Mouse (Mus musculus): ENCODE measurements around the gene Fam89b.
"Not testable (repeated sequence)": the region's sequence is repeated elsewhere in the genome, so short reads cannot be mapped to it uniquely, and the experiment has no call there.

Fam89b gene

DNA sequence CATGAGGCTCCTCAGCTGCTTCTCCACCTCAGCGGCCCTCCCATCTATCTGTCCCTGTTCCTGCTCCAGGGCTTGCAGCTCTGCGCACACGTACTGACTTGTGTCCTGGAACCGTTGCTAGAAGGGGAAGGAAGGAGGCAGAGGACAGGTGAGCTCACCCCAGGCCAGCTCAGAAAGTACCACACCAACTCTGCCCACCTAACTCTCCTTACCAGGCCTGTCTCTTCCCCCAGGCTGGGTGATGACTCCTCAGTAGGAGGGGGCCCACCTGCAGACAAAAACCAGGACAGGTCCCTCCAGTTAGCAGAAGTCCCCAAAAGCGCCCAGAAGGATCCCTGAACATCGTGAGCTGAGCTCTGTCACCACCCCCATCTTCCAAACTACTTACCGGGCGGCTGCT lies 18.9 kb downstream of the Fam89b start:
- DNase-seq (ENCODE audit: low spot score) = no peak

- no peak for DNase-seq (ENCODE audit: low spot score)
Measured at GRCm38 (mm10) chr19:5710068-5710467, 19.4 kb downstream of the Fam89b start.

DNA sequence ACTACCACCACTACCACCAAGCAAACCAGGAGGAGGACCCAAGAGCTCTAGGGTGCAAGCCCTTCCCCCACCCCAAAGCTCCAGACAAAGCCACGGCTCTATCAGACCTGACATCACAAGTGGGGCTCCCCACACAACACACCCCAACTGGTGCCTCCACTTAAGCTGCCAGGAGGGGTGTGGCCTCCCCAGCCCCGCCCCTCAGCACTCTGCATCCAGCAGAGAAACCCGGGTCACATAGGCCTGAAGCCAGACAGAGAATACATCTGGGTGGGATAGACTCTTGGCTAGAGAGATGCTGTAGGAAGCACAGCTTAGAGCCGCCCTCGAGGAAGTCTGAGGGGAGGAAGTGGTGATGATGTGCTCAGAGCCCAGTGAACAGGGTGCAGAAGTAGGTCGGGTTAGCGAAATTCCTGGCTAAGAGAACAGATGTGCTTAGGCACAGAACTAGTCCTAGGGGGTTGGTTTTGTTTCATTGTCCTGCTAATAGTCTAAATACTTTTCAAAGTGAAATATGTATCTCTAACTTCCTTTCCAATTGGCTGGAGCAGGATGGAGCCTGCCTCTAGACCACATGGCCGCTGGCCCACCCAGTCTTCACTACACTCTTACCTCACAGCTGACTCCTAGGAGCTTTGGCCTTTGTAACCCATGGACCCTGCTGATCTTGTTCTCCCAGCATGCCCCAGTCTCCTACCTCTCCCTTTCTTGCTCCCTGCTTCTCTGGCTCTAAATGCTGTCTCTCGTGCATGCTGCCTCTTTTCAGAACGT lies 24.5 kb downstream of the Fam89b start:
- no peak for DNase-seq (ENCODE audit: low spot score)

GRCm38 (mm10) chr19:5704163-5704800 lies 25.2 kb downstream of the Fam89b start, which contains the start of gene Kcnk7:
TSS of gene Kcnk7 (plus strand) at chr19:5704367.
- no peak for DNase-seq (ENCODE audit: low spot score)

DNA sequence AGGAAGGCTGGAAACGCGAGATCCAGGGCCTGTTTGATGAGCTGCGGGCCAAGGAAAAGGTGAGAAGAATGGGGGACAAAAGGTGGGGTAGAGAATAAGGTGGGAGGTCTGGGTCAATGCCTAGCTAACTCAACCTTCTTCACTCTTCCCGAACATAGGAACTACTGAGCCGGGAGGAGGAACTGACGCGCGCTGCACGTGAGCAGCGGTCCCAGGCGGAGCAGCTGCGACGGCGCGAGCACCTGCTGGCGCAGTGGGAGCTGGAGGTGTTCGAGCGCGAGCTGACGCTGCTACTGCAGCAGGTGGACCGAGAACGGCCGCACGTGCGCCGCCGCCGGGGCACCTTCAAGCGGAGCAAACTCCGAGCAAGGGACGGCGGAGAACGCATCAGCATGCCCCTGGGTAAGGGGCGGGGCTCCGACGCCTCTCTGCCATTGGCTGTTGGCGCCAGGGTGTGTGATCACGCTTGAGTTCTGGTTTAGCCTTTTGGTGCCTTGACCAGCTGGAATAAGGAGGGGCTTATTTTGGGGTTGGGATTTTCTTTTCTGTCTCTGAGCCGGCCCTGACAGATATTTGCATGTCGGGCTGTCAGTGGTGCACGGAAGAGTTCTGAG lies 33.5 kb downstream of the Fam89b start:
- DNase-seq (ENCODE audit: low spot score) = peak; percentile 74

DNA sequence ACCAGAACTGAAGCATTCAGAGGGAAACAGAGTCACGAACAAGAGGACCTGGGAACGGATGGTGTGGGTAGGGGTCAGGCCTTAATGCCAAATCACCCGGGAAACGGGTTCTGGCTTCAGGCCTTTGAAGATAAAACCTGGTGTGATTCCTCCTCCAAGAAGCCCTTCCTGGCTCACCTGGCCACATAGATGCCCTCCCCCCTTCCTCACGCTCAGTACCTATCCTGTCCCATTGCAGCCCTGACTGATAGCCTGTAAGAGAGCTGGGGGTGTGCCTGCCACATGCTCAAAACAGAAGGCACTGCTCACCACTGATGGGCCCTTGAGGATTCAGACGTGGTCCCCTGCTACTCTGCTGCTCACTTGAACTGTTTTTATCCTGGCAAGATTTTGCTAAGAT lies 35.7 kb downstream of the Fam89b start:
- DNase-seq (ENCODE audit: low spot score) = no peak

- DNase-seq (ENCODE audit: low spot score) = no peak
Measured at GRCm38 (mm10) chr19:5692913-5693396, 36.5 kb downstream of the Fam89b start.

- no peak for DNase-seq (ENCODE audit: low spot score)
Measured at GRCm38 (mm10) chr19:5692086-5692912, 37.2 kb downstream of the Fam89b start.

- no peak for DNase-seq (ENCODE audit: low spot score)
Measured at GRCm38 (mm10) chr19:5691601-5692000, 37.9 kb downstream of the Fam89b start.

- no peak for DNase-seq (ENCODE audit: low spot score)
Measured at GRCm38 (mm10) chr19:5690343-5690735, 39.1 kb downstream of the Fam89b start.

- DNase-seq (ENCODE audit: low spot score) = peak; percentile 84
Measured at GRCm38 (mm10) chr19:5689565-5690342, 39.7 kb downstream of the Fam89b start.

GRCm38 (mm10) chr19:5689088-5689428 lies 40.4 kb downstream of the Fam89b start:
- no peak for DNase-seq (ENCODE audit: low spot score)

DNA sequence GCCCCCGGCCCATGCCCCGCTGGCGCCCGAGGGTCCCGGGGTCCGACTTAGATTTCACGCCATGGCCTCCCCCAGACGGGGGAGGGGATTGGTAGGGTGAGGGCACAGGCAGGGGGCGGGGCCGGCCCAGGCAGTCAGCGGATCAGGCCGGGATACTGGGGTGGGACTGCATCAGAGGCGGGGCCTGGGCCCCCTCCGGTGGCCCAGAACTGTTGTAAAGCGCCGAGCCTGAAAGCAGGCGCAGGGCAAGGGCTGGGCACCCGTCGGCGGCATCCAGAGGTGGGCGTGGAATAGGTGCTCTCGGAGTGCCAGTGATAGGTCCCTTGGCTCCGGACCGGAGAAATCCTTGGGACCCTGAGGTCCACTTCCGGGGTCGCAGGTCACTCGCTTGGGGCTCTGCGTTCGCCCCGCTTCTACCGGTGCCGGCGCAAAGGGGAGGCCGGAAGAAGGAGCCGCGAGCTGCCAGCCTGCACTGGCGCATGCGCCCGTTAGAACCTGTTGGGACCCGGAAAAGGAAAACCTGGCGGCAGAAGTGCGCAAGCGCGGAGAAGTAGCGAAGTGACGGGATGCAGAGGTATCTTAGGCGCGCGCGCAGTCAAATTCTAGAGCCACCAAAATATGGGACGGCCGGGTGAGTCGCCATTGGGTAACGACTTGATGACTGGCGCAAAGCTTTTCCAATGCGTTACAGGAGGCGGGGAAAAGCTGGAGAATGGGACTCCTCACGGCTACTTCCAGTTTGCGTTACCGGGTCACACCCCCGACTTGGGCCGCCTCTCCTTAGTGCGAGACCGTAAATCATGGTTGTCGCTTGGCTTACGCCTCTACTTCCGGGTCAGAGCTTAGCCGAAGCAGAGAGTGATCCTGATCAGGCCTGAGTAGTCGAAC lies 41.0 kb downstream of the Fam89b start, which contains the start of the genes Map3k11 and Pcnx3:
Gene Map3k11, plus strand, starts transcription at position 543 of the 888 bp plus-strand sequence.
Gene Pcnx3, minus strand, starts transcription at position 709 of the 888 bp plus-strand sequence.
- DNase-seq (ENCODE audit: low spot score) = peak; percentile 98

DNA sequence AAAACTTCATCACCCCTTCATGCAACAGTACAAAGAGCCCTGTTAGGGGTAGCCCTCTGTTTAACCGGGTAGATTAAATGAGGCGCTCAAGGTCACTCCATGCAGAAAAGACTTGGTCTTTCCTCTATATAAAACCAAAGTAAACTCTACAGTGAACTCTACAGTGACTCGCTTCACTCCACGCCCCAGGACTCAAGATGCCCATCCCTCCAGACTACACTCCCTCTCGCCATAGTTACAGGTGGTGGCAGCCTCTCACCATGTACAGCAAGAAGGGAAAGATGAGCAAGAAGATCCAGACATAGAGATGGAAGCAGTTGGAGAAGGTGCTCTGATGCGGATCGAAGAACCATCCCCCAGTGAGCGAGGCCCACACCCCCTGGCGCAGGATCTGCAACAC lies 41.7 kb downstream of the Fam89b start:
- no peak for DNase-seq (ENCODE audit: low spot score)

- not testable (repeated sequence) for DNase-seq (ENCODE audit: low spot score)
Measured at GRCm38 (mm10) chr19:5686954-5687353, 42.5 kb downstream of the Fam89b start.

- no peak for DNase-seq (ENCODE audit: low spot score)
Measured at GRCm38 (mm10) chr19:5686437-5686836, 43.0 kb downstream of the Fam89b start.

DNA sequence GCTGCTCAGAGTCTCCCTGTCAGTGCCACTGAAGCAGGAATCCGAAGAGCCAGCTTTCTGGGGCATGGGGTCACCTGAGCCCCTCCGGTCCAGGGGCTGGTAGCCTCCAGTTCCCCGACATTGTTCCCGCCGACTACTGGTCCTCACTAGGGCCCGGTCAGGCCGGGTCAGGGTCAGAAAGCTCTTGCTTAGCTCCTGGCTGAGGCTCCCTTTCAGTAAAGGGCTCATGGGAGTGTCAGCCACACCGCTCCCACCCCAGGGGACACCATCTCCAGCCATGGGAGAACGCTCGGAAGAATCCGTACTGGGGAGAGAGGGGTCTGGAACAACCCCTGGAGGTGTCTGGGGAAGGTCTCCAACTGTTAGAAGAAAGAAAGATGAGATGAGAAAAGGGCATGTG lies 43.6 kb downstream of the Fam89b start:
- DNase-seq (ENCODE audit: low spot score) = no peak

DNA sequence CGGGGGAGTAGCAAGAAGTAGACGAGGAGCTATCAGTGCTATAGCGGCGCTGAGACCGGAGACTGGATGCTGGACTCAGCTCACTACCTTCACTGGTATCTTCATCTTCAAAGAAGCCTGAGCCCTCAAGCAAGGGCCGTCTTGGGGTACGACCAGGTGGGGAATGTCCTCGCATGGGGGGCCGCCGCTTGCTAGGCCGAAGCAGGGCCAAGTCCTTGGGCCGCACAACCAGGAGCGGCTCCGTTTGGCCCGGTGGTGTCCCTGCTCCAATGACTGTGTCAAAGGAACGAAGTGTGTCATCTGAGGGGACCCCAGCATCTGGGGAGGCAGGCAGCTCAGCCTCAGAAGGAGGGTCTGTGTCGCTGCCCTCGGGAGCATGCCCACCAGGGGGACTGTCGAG lies 44.0 kb downstream of the Fam89b start:
- no peak for DNase-seq (ENCODE audit: low spot score)

DNA sequence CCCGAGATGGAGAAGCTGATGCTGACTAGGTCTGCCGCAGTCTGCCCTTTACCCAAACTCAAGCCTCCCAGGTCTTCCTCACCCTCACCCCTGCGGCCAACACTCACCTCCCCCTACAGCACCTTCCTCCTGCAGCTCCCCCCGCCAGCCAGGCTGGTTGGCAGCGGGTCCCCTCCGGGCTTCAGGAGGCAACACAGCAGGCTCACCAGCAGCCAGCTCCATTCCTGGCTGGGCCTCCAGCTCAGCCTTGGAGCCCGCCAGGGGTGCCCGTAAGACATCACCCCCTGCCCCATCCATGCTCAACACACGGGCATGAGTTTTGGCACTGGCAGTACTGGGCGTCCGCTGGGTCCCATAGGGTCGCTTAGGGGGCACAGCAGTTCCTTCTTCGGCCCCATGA lies 44.5 kb downstream of the Fam89b start:
- no peak for DNase-seq (ENCODE audit: low spot score)

- no peak for DNase-seq (ENCODE audit: low spot score)
Measured at GRCm38 (mm10) chr19:5684236-5684635, 45.2 kb downstream of the Fam89b start.

All from embryo, embryonic 10.5 days (tissue).